Mouse (Mus musculus): ENCODE measurements around the gene Ercc1. TPM values are rescaled to one million over a fixed set of nuclear protein-coding genes. Genes with fewer than 3 reads are reported as not detected.

Gene Ercc1
- polyA plus RNA-seq, 1 experiment from 2014 or later, result 84.2 TPM

DNA sequence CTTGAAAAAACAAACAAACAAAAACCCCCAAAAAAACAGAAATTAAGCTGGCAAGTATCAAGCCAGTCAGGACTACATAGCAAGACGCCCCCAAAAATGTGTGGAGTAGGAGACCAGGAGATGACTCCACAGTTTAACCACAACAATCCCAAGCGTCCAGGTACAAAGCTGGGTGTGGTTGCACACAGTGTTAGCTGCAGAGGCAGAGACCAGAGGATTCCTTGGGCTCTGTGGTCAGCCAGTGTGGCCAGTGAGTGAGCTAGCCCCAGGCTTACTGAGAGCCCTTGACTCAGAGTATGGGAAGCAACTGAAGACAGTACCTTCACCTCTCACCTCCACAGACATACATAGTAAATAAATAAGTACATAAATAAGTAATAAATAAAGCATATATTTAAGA lies 12.7 kb upstream of the Ercc1 start:
- whole genome bisulfite sequencing, result 66% methylated on average over 2 of the region's 2 CpGs
- Histone ChIP-seq H3K27me3 (ENCODE audit: insufficient read depth, poor library complexity, severe bottlenecking) (no peaks in the 10 kb centered on the region; the same call in 1 of the 2 replicates), H3K9me3 (no peaks in the 10 kb centered on the region), H3K4me1 (peaks cover 60% of the 10 kb centered on the region), H3K27ac (peak overlapping the region; percentile 92; the same call in 1 of the 2 replicates), H3K4me3 (0 out of 2 replicates have a peak overlapping the region, but pooled peaks have one; percentile 72), H3K36me3 (no peaks in the 10 kb centered on the region)
- no peak for DNase-seq (ENCODE audit: low spot score)

DNA sequence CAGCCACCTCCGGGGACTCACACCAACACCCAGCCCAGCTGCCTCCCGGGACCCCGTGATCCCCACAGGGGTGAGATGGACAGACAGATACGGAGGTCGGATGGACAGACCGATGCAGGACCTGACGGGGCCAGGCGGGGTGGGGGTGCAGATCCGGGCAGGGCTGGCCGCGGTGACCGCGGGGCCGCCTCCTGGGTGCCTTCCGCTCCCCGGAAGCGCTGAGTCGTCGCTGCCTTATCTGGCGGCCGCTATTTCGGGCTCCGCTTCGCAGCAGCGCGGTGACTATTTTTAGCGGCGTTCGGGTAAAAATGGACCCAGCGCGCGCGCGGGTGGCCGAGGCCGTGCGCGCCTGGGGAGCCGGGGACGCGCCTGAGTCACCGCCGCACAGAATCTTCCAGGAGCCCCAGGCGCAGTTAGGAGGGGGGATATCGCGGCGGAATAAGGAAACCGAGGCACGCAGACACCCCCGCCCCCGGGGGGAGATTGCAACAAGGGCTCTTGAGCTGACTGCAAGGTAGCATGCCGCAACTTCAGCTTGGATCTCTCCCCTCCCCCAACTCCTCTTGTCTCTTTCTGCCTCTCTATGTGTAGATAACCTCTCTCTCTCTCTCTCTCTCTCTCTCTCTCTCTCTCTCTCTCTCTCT lies 11.7 kb upstream of the Ercc1 start:
- Histone ChIP-seq H3K36me3 (0 out of 2 replicates have a peak, but pooled peaks cover under 1% of the 10 kb centered on the region), H3K4me3 (peak overlapping the region; percentile 72), H3K9me3 (no peaks in the 10 kb centered on the region), H3K27ac (peak overlapping the region; percentile 92), H3K27me3 (ENCODE audit: insufficient read depth, poor library complexity, severe bottlenecking) (no peaks in the 10 kb centered on the region; the same call in 1 of the 2 replicates), H3K4me1 (peaks cover 60% of the 10 kb centered on the region)
- under 1% methylated on average over 52 of the region's 52 CpGs for WGBS
- peak; percentile 92 for DNase-seq (ENCODE audit: low spot score)

DNA sequence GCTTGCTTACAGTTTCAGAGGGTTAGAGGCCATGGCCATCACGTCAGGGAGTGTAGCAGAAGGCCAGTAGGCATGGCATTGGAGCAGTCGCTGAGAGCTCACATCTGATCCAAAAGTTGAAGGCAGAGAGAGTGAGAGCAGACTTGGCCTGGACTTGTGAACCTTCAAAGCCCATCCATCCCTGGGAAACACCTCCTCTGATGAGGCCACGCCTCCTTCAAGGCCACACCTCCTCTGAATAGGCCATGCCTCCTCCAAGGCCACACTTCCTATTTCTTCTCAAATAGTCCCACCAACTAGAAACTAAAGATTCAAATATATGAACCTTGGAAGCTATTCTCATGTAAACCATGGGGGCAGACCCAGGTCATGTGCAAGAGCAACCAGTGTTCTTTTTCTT lies 9.0 kb upstream of the Ercc1 start:
- 44% methylated on average over 3 of the region's 3 CpGs for WGBS
- Histone ChIP-seq H3K4me3 (no peak overlapping the region), H3K9me3 (no peaks in the 10 kb centered on the region), H3K4me1 (peaks cover 56% of the 10 kb centered on the region), H3K27me3 (ENCODE audit: insufficient read depth, poor library complexity, severe bottlenecking) (no peaks in the 10 kb centered on the region; the same call in 1 of the 2 replicates), H3K36me3 (0 out of 2 replicates have a peak, but pooled peaks cover 2% of the 10 kb centered on the region), H3K27ac (no peak overlapping the region)
- no peak for DNase-seq (ENCODE audit: low spot score)

DNA sequence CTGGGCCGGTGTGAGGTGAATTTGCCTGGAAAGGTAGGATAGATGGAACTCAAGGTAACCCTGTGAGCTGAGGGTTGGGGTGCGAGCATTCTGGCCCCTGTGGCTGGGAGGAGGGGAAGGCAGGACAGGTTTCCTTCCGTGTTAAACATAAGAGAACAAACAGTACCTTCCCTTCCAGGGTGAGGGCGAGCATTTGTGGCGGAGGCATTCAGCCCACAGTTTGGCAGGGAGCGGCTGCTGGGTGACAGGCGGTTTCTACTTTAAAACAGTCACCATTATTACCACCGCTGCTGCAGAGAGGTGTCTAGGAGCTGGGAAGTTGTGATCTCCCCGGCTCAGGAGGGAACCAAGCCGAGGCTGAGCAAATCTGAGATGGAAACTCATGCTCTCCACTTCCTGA lies 7.5 kb upstream of the Ercc1 start:
- Histone ChIP-seq H3K9me3 (no peaks in the 10 kb centered on the region), H3K27ac (peak overlapping the region; percentile 17; the same call in 1 of the 2 replicates), H3K36me3 (0 out of 2 replicates have a peak, but pooled peaks cover 2% of the 10 kb centered on the region), H3K4me1 (peaks cover 65% of the 10 kb centered on the region), H3K27me3 (ENCODE audit: insufficient read depth, poor library complexity, severe bottlenecking) (peaks cover 3% of the 10 kb centered on the region; the same call in 1 of the 2 replicates), H3K4me3 (no peak overlapping the region)
- DNase-seq (ENCODE audit: low spot score), result no peak
- WGBS, result 49% methylated on average over 10 of the region's 10 CpGs

DNA sequence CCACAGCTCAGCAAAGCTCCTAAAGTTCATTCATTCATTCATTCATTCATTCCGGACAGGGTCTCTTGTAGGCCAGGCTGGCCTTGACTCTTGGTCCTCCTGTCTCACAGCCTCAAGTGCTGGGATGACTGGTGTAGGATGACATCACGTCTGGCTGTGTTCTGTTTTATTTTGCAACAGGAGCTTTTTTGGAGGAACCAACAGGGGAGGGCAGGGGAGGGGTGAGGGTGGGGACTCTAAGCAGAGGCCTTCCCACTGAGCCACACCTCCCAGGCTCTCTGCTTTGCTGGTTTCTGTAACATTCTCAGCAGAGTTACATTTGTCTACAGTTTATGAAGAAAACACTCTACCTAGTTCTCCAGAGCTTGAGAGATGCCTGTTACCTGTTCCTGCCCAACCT lies 6.5 kb upstream of the Ercc1 start:
- 55% methylated on average over 2 of the region's 2 CpGs for WGBS
- no peak overlapping the region for H3K4me3 ChIP-seq
- H3K27me3 ChIP-seq (ENCODE audit: insufficient read depth, poor library complexity, severe bottlenecking), result peaks cover 3% of the 10 kb centered on the region; the same call in 1 of the 2 replicates
- 0 out of 2 replicates have a peak overlapping the region, but pooled peaks have one; percentile 16 for H3K27ac ChIP-seq
- H3K36me3 ChIP-seq, result 0 out of 2 replicates have a peak, but pooled peaks cover 2% of the 10 kb centered on the region
- DNase-seq (ENCODE audit: low spot score), result no peak
- H3K4me1 ChIP-seq, result peaks cover 70% of the 10 kb centered on the region
- H3K9me3 ChIP-seq, result no peaks in the 10 kb centered on the region

DNA sequence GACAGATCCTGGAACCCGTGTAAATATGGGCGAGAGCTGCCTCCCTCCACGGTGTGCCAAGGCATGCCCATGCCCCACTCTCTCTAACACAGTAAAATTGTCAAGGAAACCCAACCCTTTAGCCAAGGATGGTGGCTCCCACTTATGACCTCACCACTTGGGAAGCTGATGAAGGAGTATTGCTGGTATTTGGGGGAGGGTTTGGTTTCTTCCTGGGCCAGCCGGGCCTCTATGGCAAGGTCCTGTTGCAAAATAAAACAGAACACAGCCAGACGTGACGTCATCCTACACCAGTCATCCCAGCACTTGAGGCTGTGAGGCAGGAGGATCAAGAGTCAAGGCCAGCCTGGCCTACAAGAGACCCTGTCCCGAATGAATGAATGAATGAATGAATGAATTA lies 6.0 kb upstream of the Ercc1 start:
- no peak overlapping the region for H3K4me3 ChIP-seq
- WGBS, result 51% methylated on average over 7 of the region's 7 CpGs
- no peak for DNase-seq (ENCODE audit: low spot score)
- no peaks in the 10 kb centered on the region for H3K9me3 ChIP-seq
- H3K27ac ChIP-seq, result 0 out of 2 replicates have a peak overlapping the region, but pooled peaks have one; percentile 16
- peaks cover 3% of the 10 kb centered on the region; the same call in 1 of the 2 replicates for H3K27me3 ChIP-seq (ENCODE audit: insufficient read depth, poor library complexity, severe bottlenecking)
- 0 out of 2 replicates have a peak, but pooled peaks cover 2% of the 10 kb centered on the region for H3K36me3 ChIP-seq
- H3K4me1 ChIP-seq, result peaks cover 69% of the 10 kb centered on the region

DNA sequence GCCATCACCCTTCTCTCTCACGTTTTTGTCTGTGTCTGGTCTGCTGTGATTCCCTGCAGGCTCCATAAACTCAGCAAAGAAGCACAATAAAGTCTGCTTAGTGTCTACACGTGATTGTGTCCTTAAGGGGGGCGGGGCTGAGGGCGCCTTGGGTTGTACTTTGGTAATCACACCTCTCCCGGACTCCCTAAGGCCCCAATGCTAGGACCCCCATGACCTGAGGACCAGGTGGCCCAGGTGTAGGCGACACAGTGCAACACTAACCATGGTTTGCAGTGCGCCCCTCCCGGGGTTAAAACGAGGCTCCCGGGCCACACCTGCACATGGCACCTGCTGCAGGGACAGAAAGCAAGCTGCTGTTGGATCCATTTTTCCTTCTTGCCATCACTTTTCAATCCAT lies 3.3 kb upstream of the Ercc1 start:
- Histone ChIP-seq H3K27ac (peak overlapping the region; percentile 92), H3K9me3 (no peaks in the 10 kb centered on the region), H3K27me3 (ENCODE audit: insufficient read depth, poor library complexity, severe bottlenecking) (peaks cover 3% of the 10 kb centered on the region; the same call in 1 of the 2 replicates), H3K4me3 (peak overlapping the region; percentile 64), H3K4me1 (peaks cover 69% of the 10 kb centered on the region), H3K36me3 (0 out of 2 replicates have a peak, but pooled peaks cover 2% of the 10 kb centered on the region)
- 20% methylated on average over 10 of the region's 10 CpGs for whole genome bisulfite sequencing
- no peak for DNase-seq (ENCODE audit: low spot score)

DNA sequence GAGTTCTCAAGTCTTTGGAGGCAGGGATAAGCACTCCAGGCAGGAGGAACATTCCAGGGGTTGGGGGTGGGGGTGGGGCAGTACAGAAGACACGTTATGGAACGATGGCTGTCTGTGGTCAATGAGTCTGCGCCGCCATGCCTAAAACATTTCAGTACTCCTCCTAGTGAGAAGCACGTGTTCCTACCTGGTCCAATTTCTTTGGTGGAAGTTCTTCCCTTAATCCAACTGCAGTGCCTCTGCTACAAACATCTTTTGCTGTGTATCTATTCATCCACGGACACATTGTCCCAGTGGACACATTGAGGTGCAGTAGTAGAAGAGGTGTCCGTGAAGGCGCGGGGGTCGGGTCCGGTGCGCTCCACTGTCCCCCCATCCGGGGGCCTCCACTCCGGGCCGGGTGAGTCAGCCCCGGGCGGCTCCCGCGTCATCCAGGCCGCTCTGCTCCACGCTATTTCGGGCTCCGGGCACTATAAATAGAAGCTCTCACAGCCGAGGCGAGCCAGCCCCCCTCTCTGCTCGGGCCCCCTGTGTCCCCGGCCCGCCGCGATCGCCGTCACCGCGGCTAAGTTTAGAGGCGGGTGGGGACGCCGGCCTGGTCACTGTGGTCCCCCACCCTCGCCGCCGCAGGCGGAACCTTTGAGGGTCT lies 2.7 kb upstream of the Ercc1 start:
- 3% methylated on average over 41 of the region's 41 CpGs for WGBS
- Histone ChIP-seq H3K9me3 (no peaks in the 10 kb centered on the region), H3K36me3 (0 out of 2 replicates have a peak, but pooled peaks cover 2% of the 10 kb centered on the region), H3K4me1 (peaks cover 66% of the 10 kb centered on the region), H3K4me3 (peak overlapping the region; percentile 64), H3K27ac (peak overlapping the region; percentile 92), H3K27me3 (ENCODE audit: insufficient read depth, poor library complexity, severe bottlenecking) (peaks cover 3% of the 10 kb centered on the region; the same call in 1 of the 2 replicates)
- DNase-seq (ENCODE audit: low spot score), result peak; percentile 90

DNA sequence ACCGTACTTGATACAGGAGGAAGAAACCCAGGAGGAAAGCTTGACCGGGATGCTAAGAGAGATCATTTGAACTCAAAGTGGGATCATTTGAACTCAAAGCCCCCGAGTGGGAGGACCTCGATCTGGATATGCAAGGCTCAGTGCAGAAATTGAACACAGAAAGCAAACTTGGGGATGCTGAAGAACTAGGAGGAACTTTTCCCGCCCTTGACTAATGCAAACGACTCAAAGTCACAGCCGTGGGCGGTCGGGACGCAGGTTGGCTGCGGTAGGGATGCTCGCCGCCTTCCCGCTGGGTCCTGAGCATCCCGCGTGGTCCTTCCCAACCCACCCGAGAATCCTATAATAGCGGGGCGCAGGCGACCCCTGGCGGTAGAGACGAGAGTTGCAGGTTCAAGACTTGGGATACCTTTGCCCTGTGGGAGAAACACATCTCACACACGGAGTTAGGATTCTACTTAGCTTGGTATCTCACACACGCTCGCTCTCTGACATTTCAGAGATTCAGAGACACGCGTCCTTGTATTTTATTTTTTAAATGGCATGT lies 2.0 kb upstream of the Ercc1 start:
- under 1% methylated on average over 27 of the region's 27 CpGs for WGBS
- Histone ChIP-seq H3K4me3 (peak overlapping the region; percentile 64), H3K4me1 (peaks cover 60% of the 10 kb centered on the region), H3K36me3 (peaks cover 4% of the 10 kb centered on the region; the same call in 1 of the 2 replicates), H3K9me3 (no peaks in the 10 kb centered on the region), H3K27ac (peak overlapping the region; percentile 92), H3K27me3 (ENCODE audit: insufficient read depth, poor library complexity, severe bottlenecking) (0 out of 2 replicates have a peak, but pooled peaks cover 3% of the 10 kb centered on the region)
- peak; percentile 93 for DNase-seq (ENCODE audit: low spot score)

DNA sequence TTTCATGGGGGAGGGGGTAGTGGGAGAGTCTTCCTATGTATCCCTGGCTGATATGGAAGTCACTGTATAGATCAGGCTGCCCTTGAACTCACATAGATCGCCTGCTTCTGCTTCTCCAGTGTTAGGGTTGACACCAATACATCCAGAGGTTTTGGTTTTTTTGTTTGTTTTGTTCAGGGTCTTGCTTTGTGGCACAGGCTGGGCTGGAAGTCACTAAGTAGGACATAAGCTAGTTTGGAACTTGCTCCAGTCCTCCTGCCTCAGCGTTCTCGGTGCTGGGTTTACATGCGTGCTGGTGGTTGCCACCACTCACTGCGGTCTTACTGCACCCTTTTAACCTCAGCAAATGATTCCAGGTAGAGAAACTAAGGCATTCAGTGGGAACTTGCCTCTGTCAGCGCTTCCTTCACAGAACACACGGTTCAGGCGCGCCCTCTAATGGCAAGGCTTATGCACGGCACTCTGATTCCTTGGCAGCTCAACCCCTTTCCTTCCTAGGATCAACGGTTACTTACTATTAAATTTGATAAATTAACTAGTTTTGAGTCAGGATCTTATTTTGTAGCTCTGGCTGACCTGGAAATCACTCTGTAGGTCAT lies 1.3 kb upstream of the Ercc1 start:
- Histone ChIP-seq H3K9me3 (no peaks in the 10 kb centered on the region), H3K4me1 (peaks cover 52% of the 10 kb centered on the region), H3K27ac (no peak overlapping the region), H3K27me3 (ENCODE audit: insufficient read depth, poor library complexity, severe bottlenecking) (0 out of 2 replicates have a peak, but pooled peaks cover 3% of the 10 kb centered on the region), H3K36me3 (peaks cover 8% of the 10 kb centered on the region; the same call in 1 of the 2 replicates), H3K4me3 (peak overlapping the region; percentile 28; the same call in 1 of the 2 replicates)
- WGBS, result 2% methylated on average over 11 of the region's 11 CpGs
- peak; percentile 89 for DNase-seq (ENCODE audit: low spot score)

DNA sequence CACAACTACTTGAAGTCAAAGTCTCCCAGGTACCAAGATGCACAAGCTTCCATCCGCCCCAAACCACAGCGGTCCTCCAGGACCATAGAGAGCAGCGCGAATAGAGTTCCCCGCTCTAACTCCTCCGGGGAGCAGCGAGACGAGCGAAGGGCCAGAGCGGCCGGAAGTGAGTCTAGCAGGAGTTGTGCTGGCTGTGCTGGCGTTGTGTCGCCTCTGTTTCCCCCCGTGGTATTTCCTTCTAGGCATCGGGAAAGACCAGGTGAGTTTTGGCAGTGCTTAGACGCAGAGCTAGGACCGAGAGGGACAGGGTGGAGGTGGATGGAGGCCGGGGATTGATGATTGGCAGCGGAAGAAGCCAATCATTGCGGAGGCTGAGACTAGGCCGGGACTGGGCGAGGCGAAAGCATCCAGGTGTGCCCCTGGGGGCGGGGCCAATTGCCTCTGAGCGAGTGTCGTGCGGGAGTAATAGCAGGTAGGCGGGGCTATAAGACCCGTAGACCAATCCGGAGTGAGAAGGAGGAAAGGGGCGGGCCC lies 427 bp downstream of the Ercc1 start:
- peak; percentile 98 for DNase-seq (ENCODE audit: low spot score)
- Histone ChIP-seq H3K27ac (peak overlapping the region; percentile 91), H3K9me3 (no peaks in the 10 kb centered on the region)

More for the DNA sequence above, 427 bp downstream of the Ercc1 start:
- under 1% methylated on average over 31 of the region's 31 CpGs for WGBS
- Histone ChIP-seq H3K4me3 (peak overlapping the region; percentile 81), H3K36me3 (peaks cover 25% of the 10 kb centered on the region), H3K27me3 (ENCODE audit: insufficient read depth, poor library complexity, severe bottlenecking) (0 out of 2 replicates have a peak, but pooled peaks cover 3% of the 10 kb centered on the region), H3K4me1 (peaks cover 49% of the 10 kb centered on the region)

Measured in heart, embryonic 10.5 days (tissue).